ENCODE assay signal across 9 mouse cellular contexts in genomic region chr10:74922763-74923162, GRCm38 (mm10). TPM values are rescaled to one million over a fixed set of nuclear protein-coding genes. Genes with fewer than 3 reads are reported as not detected.
DNase-seq lines count a peak whose midpoint lies in the region; ATAC-seq and TF ChIP-seq lines count a peak whose summit lies in the region.
"Had no signal": no experiment of that assay in that cellular context is flagged by ENCODE, and none has a peak within 500 bp of the region (broad histone marks: within the 10 kb centered on the region; RNA-seq: fewer than 3 reads in every experiment).

No protein-coding gene starts in this region.

- H3K4me1 ChIP-seq in spleen, adult 2 months (ENCODE audit: control insufficient read depth, insufficient read depth, insufficient read length) = no peaks in the 10 kb centered on the region

- DNase-seq in spleen, adult 2 months (ENCODE audit: low read depth in 1 of 2, low spot score in 2 of 2) = no peak
- no peak for DNase-seq in spleen, postnatal 14 days (ENCODE audit: low spot score in 2 of 2)
- DNase-seq in brain, embryonic 14.5 days (ENCODE audit: low read depth) = peak; percentile 67
- peak; percentile 51 to 55 for DNase-seq in frontal cortex, postnatal 10 days (ENCODE audit: low spot score in 2 of 2)
- DNase-seq in layer of hippocampus, adult 9-11 months = peak; percentile 81
- no peak for DNase-seq in gastrocnemius, adult 18-20 months (ENCODE audit: low spot score)

- TF ChIP-seq CTCF in spleen, adult 2 months (IDR thresholded peaks at IDR 0.05; ENCODE audit: extremely low read depth, insufficient read depth, insufficient read length, insufficient replicate concordance) = peak; percentile 30; the same call in 1 of the 2 replicates
- TF ChIP-seq CTCF in brain, embryonic 14.5 days (IDR thresholded peaks at IDR 0.05; ENCODE audit: borderline replicate concordance, extremely low read depth, insufficient read depth, insufficient read length) = peak; percentile 67

- WGBS in spleen, adult 2 months = 31% methylated on average over 6 of the region's 6 CpGs

- no peaks in the 10 kb centered on the region for H3K79me2 ChIP-seq in myocyte (ENCODE audit: control insufficient read depth, insufficient read depth)

- H3ac ChIP-seq in myocyte (ENCODE audit: control insufficient read depth, insufficient read length) = no peak overlapping the region

- no peak overlapping the region for H3K4me3 ChIP-seq in spleen, adult 2 months (ENCODE audit: extremely low read depth, insufficient read depth, insufficient read length)
- no peak overlapping the region for H3K4me3 ChIP-seq in myocyte
- H3K4me3 ChIP-seq: embryonic facial prominence, embryonic 12.5 days had no signal

- no peak overlapping the region for H3K4me2 ChIP-seq in myocyte (ENCODE audit: low read depth)
- H3K4me2 ChIP-seq: embryonic facial prominence, embryonic 12.5 days had no signal

- no peak overlapping the region for H3K27ac ChIP-seq in spleen, adult 2 months (ENCODE audit: insufficient read depth, low read length)
- H3K27ac ChIP-seq: embryonic facial prominence, embryonic 12.5 days had no signal

- H3K27me3 ChIP-seq in spleen, adult 2 months (ENCODE audit: control insufficient read depth, insufficient read depth, low read length) = no peaks in the 10 kb centered on the region
- H3K27me3 ChIP-seq in myocyte (ENCODE audit: control insufficient read depth, insufficient read depth, insufficient read length) = no peaks in the 10 kb centered on the region
- H3K27me3 ChIP-seq: embryonic facial prominence, embryonic 12.5 days had no signal

- no peak for ATAC-seq in activated CD4-positive, CD25-positive, alpha-beta regulatory T cell, adult 4 months

- H3K36me3 ChIP-seq in spleen, adult 2 months (ENCODE audit: control insufficient read depth, insufficient read depth, low read length) = no peaks in the 10 kb centered on the region
- H3K36me3 ChIP-seq in myocyte (ENCODE audit: control insufficient read depth, insufficient read depth) = no peaks in the 10 kb centered on the region
- H3K36me3 ChIP-seq: embryonic facial prominence, embryonic 12.5 days had no signal

- no peak for TF ChIP-seq POLR2A in spleen, adult 2 months (IDR thresholded peaks at IDR 0.05; ENCODE audit: low read depth, low read length)
- TF ChIP-seq POLR2A in brain, embryonic 14.5 days (IDR thresholded peaks at IDR 0.05; ENCODE audit: borderline replicate concordance, extremely low read depth, insufficient read depth, insufficient read length, poor library complexity, severe bottlenecking) = no peak
- no peak for TF ChIP-seq POLR2A in myocyte (IDR thresholded peaks at IDR 0.05; ENCODE audit: insufficient read length, low read depth)

TF ChIP-seq in myocyte, 11 proteins besides CTCF, POLR2A, EP300 and RAD21:
- TF ChIP-seq POLR2AphosphoS2 (IDR thresholded peaks at IDR 0.05; ENCODE audit: insufficient read length, low read depth) (no peak), TCF3 (IDR thresholded peaks at IDR 0.05; ENCODE audit: insufficient read length, low read depth) (no peak), MYOD1 (IDR thresholded peaks at IDR 0.05; ENCODE audit: control insufficient read depth in 1 of 3, insufficient read length in 2 of 3, low read depth in 2 of 3) (peak in 2 of 3 experiments; percentile 24 to 46), USF1 (IDR thresholded peaks at IDR 0.05; ENCODE audit: low read depth) (no peak), CEBPB (IDR thresholded peaks at IDR 0.05; ENCODE audit: insufficient read depth, poor library complexity, severe bottlenecking) (no peak), SRF (IDR thresholded peaks at IDR 0.05; ENCODE audit: control insufficient read depth, insufficient read length, low read depth) (no peak)

RNA-seq across cellular contexts. Expression of gene Gnaz, which starts 44.2 kb away (rescaled TPM):
- 5.3 and 10.8 TPM in 2 replicates for polyA plus RNA-seq in spleen, adult 2 months (2012; rRNA removed)
- polyA plus RNA-seq in brain, embryonic 14.5 days (2012; rRNA removed) = 41.6 and 66.1 TPM in 2 replicates
- 0.54 TPM for polyA plus RNA-seq in myocyte (2012; fragmentation: generic; extraction: Trizol)
- under 1 TPM; 0.36 to 0.46 TPM for total RNA-seq in gastrocnemius, adult 18-20 months (2021)
- not detected for polyA plus RNA-seq in activated CD4-positive, CD25-positive, alpha-beta regulatory T cell, adult 4 months (2017; shearing (Covaris generic))

Comparison
In these comparisons a context has a peak if more than half of its experiments do, and no peak if none do; other contexts are left out.
1. DNase-seq: peak in brain, embryonic 14.5 days (single experiment), frontal cortex, postnatal 10 days (2 of 2) and layer of hippocampus, adult 9-11 months (single experiment); none in spleen, adult 2 months (0 of 2), spleen, postnatal 14 days (0 of 2) and gastrocnemius, adult 18-20 months (single experiment).